Mouse (Mus musculus): ENCODE data around the gene Myt1l. TPM values are rescaled to one million over a fixed set of nuclear protein-coding genes. Genes with fewer than 3 reads are reported as not detected.

The Myt1l gene
- total and polyA plus RNA-seq, 2 experiments from 2014 or later = 0.34 TPM; not detected in 1

- no peak for DNase-seq (ENCODE audit: low spot score)
- Histone ChIP-seq H3K9me3 (replicated peaks; ENCODE audit: control insufficient read depth, low read length) (no peaks in the 10 kb centered on the region), H3K27me3 (ENCODE audit: control insufficient read depth, insufficient read depth, low read length) (no peaks in the 10 kb centered on the region), H3K27ac (ENCODE audit: low read depth) (no peak overlapping the region), H3K9ac (replicated peaks; ENCODE audit: low read depth, low read length) (no peak overlapping the region), H3K4me3 (ENCODE audit: low read depth, low read length) (no peak overlapping the region), H3K4me2 (ENCODE audit: low read depth, low read length) (no peak overlapping the region), H3K4me1 (ENCODE audit: control insufficient read depth, insufficient read depth) (no peaks in the 10 kb centered on the region), H3K36me3 (replicated peaks; ENCODE audit: control insufficient read depth, insufficient read depth, low read length) (no peaks in the 10 kb centered on the region)
- TF ChIP-seq EP300 (IDR thresholded peaks at IDR 0.05; ENCODE audit: low read depth) = no peak
- no peak for TF ChIP-seq CTCF (IDR thresholded peaks at IDR 0.05; ENCODE audit: low read depth)
- WGBS = 81% methylated on average over 7 of the region's 7 CpGs
- no peak for ATAC-seq (ENCODE audit: insufficient read depth, low read depth)
These were observed 76.5 kb downstream of the Myt1l start for GRCm38 (mm10) chr12:29604659-29605058.

DNA sequence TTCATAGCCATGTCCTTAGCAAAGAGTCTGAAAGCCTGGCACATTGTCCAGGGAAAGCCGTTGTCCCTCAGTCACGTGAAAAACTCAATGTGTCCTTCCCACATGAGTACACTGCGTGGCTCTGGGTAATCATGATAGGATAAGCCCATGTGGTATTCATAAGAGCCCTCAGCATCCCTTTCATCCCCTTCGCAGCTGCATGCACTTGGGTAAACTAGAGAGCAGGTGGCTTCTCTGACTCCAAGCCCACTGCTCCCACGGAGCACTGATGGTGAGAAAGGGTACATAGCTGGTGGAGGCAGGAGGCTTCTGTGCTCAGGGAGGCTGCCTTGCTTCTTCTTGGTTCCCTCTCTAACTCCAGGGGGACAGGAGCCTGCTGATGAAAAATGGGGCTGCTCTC lies 76.9 kb downstream of the Myt1l start:
- Histone ChIP-seq H3K9ac (replicated peaks; ENCODE audit: low read depth, low read length) (no peak overlapping the region), H3K4me2 (ENCODE audit: low read depth, low read length) (no peak overlapping the region), H3K27me3 (ENCODE audit: control insufficient read depth, insufficient read depth, low read length) (no peaks in the 10 kb centered on the region), H3K27ac (ENCODE audit: low read depth) (no peak overlapping the region), H3K36me3 (replicated peaks; ENCODE audit: control insufficient read depth, insufficient read depth, low read length) (no peaks in the 10 kb centered on the region), H3K9me3 (replicated peaks; ENCODE audit: control insufficient read depth, low read length) (no peaks in the 10 kb centered on the region), H3K4me1 (ENCODE audit: control insufficient read depth, insufficient read depth) (no peaks in the 10 kb centered on the region), H3K4me3 (ENCODE audit: low read depth, low read length) (no peak overlapping the region)
- ATAC-seq (ENCODE audit: insufficient read depth, low read depth) = no peak
- no peak for TF ChIP-seq CTCF (IDR thresholded peaks at IDR 0.05; ENCODE audit: low read depth)
- no peak for TF ChIP-seq EP300 (IDR thresholded peaks at IDR 0.05; ENCODE audit: low read depth)
- DNase-seq (ENCODE audit: low spot score) = no peak
- WGBS = 79% methylated on average over 5 of the region's 5 CpGs

- no peaks in the 10 kb centered on the region for H3K27me3 ChIP-seq (ENCODE audit: control insufficient read depth, insufficient read depth, low read length)
- no peak for DNase-seq (ENCODE audit: low spot score)
- H3K27ac ChIP-seq (ENCODE audit: low read depth) = no peak overlapping the region
- no peak overlapping the region for H3K4me2 ChIP-seq (ENCODE audit: low read depth, low read length)
- H3K4me1 ChIP-seq (ENCODE audit: control insufficient read depth, insufficient read depth) = no peaks in the 10 kb centered on the region
- ATAC-seq (ENCODE audit: insufficient read depth, low read depth) = no peak
- no peaks in the 10 kb centered on the region for H3K9me3 ChIP-seq (replicated peaks; ENCODE audit: control insufficient read depth, low read length)
- no peak overlapping the region for H3K4me3 ChIP-seq (ENCODE audit: low read depth, low read length)
- TF ChIP-seq EP300 (IDR thresholded peaks at IDR 0.05; ENCODE audit: low read depth) (no peak), CTCF (IDR thresholded peaks at IDR 0.05; ENCODE audit: low read depth) (no peak)
- WGBS = 79% methylated on average over 6 of the region's 6 CpGs
- H3K9ac ChIP-seq (replicated peaks; ENCODE audit: low read depth, low read length) = no peak overlapping the region
- no peaks in the 10 kb centered on the region for H3K36me3 ChIP-seq (replicated peaks; ENCODE audit: control insufficient read depth, insufficient read depth, low read length)
These were observed 78.0 kb downstream of the Myt1l start for GRCm38 (mm10) chr12:29606221-29606620.

DNA sequence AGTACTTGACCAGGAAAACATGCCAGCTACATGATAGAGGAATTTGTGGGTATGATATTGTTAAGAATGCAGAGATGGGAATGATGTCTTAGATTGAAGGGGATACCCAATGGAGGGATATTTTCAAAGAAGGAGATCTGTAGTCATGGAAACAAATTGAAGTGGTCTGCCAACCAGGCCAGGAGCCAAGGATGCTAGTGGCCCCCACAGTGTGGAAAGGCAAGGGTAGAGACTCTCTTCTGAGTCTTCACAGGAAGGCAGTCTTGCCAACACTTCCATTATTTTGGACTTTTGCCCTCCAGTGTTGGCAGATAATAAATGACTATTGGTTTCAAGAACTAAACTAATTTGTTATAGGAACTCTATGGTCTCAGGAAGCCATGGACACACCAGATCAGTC lies 89.6 kb downstream of the Myt1l start:
- ATAC-seq (ENCODE audit: insufficient read depth, low read depth) = no peak
- H3K4me3 ChIP-seq (ENCODE audit: low read depth, low read length) = no peak overlapping the region
- no peak for TF ChIP-seq EP300 (IDR thresholded peaks at IDR 0.05; ENCODE audit: low read depth)
- no peak for TF ChIP-seq CTCF (IDR thresholded peaks at IDR 0.05; ENCODE audit: low read depth)

DNA sequence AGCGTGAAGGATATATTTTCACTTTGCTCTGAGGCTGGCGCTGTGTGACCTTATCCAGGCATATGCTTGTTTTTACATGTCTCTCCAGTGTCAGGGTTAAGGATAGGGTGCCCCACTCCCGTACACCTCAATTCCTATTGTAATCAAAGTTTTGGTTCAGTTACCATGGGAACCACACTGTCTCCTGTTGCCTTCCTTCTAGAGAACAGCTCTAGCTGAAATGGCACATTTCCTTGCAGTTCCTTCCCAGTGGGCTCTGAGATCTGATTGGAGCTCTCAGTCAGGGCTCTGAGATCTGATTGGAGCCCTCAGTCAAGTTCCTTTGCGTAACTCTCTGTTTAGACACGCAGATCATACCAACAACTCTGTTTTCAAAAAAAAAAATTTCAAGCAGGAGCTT lies 93.3 kb downstream of the Myt1l start:
- WGBS = 58% methylated on average over 5 of the region's 5 CpGs
- TF ChIP-seq EP300 (IDR thresholded peaks at IDR 0.05; ENCODE audit: low read depth) = no peak
- no peak for TF ChIP-seq CTCF (IDR thresholded peaks at IDR 0.05; ENCODE audit: low read depth)

More for the DNA sequence above, 89.6 kb downstream of the Myt1l start:
- no peak for DNase-seq (ENCODE audit: low spot score)
- Histone ChIP-seq H3K4me2 (ENCODE audit: low read depth, low read length) (no peak overlapping the region), H3K9ac (replicated peaks; ENCODE audit: low read depth, low read length) (no peak overlapping the region), H3K4me1 (ENCODE audit: control insufficient read depth, insufficient read depth) (no peaks in the 10 kb centered on the region), H3K9me3 (replicated peaks; ENCODE audit: control insufficient read depth, low read length) (no peaks in the 10 kb centered on the region), H3K27me3 (ENCODE audit: control insufficient read depth, insufficient read depth, low read length) (no peaks in the 10 kb centered on the region), H3K27ac (ENCODE audit: low read depth) (no peak overlapping the region), H3K36me3 (replicated peaks; ENCODE audit: control insufficient read depth, insufficient read depth, low read length) (no peaks in the 10 kb centered on the region)

GRCm38 (mm10) chr12:29627956-29628750 lies 100.0 kb downstream of the Myt1l start:
- Histone ChIP-seq H3K27me3 (ENCODE audit: control insufficient read depth, insufficient read depth, low read length) (no peaks in the 10 kb centered on the region), H3K4me2 (ENCODE audit: low read depth, low read length) (no peak overlapping the region), H3K36me3 (replicated peaks; ENCODE audit: control insufficient read depth, insufficient read depth, low read length) (no peaks in the 10 kb centered on the region), H3K27ac (ENCODE audit: low read depth) (no peak overlapping the region), H3K4me3 (ENCODE audit: low read depth, low read length) (no peak overlapping the region), H3K9ac (replicated peaks; ENCODE audit: low read depth, low read length) (no peak overlapping the region), H3K4me1 (ENCODE audit: control insufficient read depth, insufficient read depth) (no peaks in the 10 kb centered on the region), H3K9me3 (replicated peaks; ENCODE audit: control insufficient read depth, low read length) (no peaks in the 10 kb centered on the region)
- 71% methylated on average over 15 of the region's 15 CpGs for WGBS
- peak; percentile 62 for TF ChIP-seq CTCF (IDR thresholded peaks at IDR 0.05; ENCODE audit: low read depth)
- no peak for TF ChIP-seq EP300 (IDR thresholded peaks at IDR 0.05; ENCODE audit: low read depth)
- ATAC-seq (ENCODE audit: insufficient read depth, low read depth) (no peak), DNase-seq (ENCODE audit: low spot score) (no peak)

More for the DNA sequence above, 93.3 kb downstream of the Myt1l start:
- no peak overlapping the region for H3K9ac ChIP-seq (replicated peaks; ENCODE audit: low read depth, low read length)
- ATAC-seq (ENCODE audit: insufficient read depth, low read depth) (no peak), DNase-seq (ENCODE audit: low spot score) (no peak)
- no peaks in the 10 kb centered on the region for H3K36me3 ChIP-seq (replicated peaks; ENCODE audit: control insufficient read depth, insufficient read depth, low read length)
- no peaks in the 10 kb centered on the region for H3K9me3 ChIP-seq (replicated peaks; ENCODE audit: control insufficient read depth, low read length)
- no peak overlapping the region for H3K4me3 ChIP-seq (ENCODE audit: low read depth, low read length)
- H3K27me3 ChIP-seq (ENCODE audit: control insufficient read depth, insufficient read depth, low read length) = no peaks in the 10 kb centered on the region
- H3K4me1 ChIP-seq (ENCODE audit: control insufficient read depth, insufficient read depth) = no peaks in the 10 kb centered on the region
- no peak overlapping the region for H3K4me2 ChIP-seq (ENCODE audit: low read depth, low read length)
- H3K27ac ChIP-seq (ENCODE audit: low read depth) = no peak overlapping the region

All from heart, postnatal 0 days (tissue).